In genomic region chr15:11054440-11055080, GRCm38 (mm10) we compare ENCODE assay signal across 19 mouse cellular contexts. TPM values are rescaled to one million over a fixed set of nuclear protein-coding genes. Genes with fewer than 3 reads are reported as not detected.
"Had no signal": no experiment of that assay in that cellular context is flagged by ENCODE, and none has a peak within 500 bp of the region (broad histone marks: within the 10 kb centered on the region; RNA-seq: fewer than 3 reads in every experiment).

No protein-coding gene starts in this region.

- H3K9ac ChIP-seq: limb, embryonic 12.5 days; limb, embryonic 15.5 days; liver, embryonic 14.5 days; liver, postnatal 0 days had no signal

- H3K9me3 ChIP-seq: limb, embryonic 12.5 days; limb, embryonic 15.5 days had no signal

- DNase-seq: kidney, adult 18-20 months; kidney, adult 9 months; kidney, postnatal 14 days; kidney, postnatal 4 days; left cerebral cortex, postnatal 4 days; liver, postnatal 0 days; thymus, adult 18-20 months; thymus, postnatal 36 days had no signal

- H3K4me1 ChIP-seq: limb, embryonic 12.5 days; limb, embryonic 15.5 days had no signal

- ATAC-seq: inflammation-experienced regulatory T-cells, adult 6 months; intestine, embryonic 16.5 days; liver, postnatal 0 days had no signal

- H3K27me3 ChIP-seq: limb, embryonic 12.5 days; limb, embryonic 15.5 days had no signal

- H3K4me2 ChIP-seq: limb, embryonic 12.5 days; limb, embryonic 15.5 days; liver, embryonic 11.5 days had no signal

- H3K4me3 ChIP-seq: limb, embryonic 12.5 days; limb, embryonic 15.5 days had no signal

- H3K36me3 ChIP-seq: limb, embryonic 12.5 days; limb, embryonic 15.5 days had no signal

- H3K27ac ChIP-seq: limb, embryonic 12.5 days; limb, embryonic 15.5 days; liver, embryonic 14.5 days had no signal

RNA-seq across cellular contexts. Expression of gene Adamts12, which starts 10.0 kb away (rescaled TPM):
- polyA plus RNA-seq: inflammation-experienced regulatory T-cells, adult 6 months had no signal

RNA-seq across cellular contexts. Expression of gene Rxfp3, which starts 16.8 kb away (rescaled TPM):
- polyA plus RNA-seq: intestine, embryonic 16.5 days; liver, embryonic 14.5 days; liver, postnatal 0 days; small intestine, adult 2 months; spleen, adult 2 months; testis, adult 2 months had no signal

RNA-seq across cellular contexts. Expression of gene Slc45a2, which starts 54.0 kb away (rescaled TPM):
- polyA plus RNA-seq: inflammation-experienced regulatory T-cells, adult 6 months; intestine, embryonic 16.5 days; midbrain, postnatal 0 days; small intestine, adult 2 months; stomach, embryonic 16.5 days had no signal
